Mouse (Mus musculus) intestine, postnatal 0 days (tissue): ENCODE results near the gene Lasp1. TPM values are rescaled to one million over a fixed set of nuclear protein-coding genes. Genes with fewer than 3 reads are reported as not detected.
A peak's percentile ranks its signal among the peaks of the same experiment; 100 is the strongest.

ENCODE experiments used
- ATAC-seq: fragments of 200-750 bp; cut with Nextera tagmentation; 2 replicates; pipeline ENCODE4 v1.8.0; 2017; ENCODE audit warnings: mild to moderate bottlenecking, moderate TSS enrichment, moderate library complexity
- H3K27ac ChIP-seq: fragments of 300-500 bp; sonication (generic); 2 replicates; pipeline ENCODE4 v1.5.1; 2014; ENCODE audit warnings: mild to moderate bottlenecking, low read depth, low read length, moderate library complexity
- H3K27me3 ChIP-seq: fragments of 300-500 bp; sonication (generic); replicated peaks from 2 replicates; pipeline ENCODE4 v1.6.1; 2014; ENCODE audit warnings: low read length, mixed read lengths; ENCODE audit not compliant: control insufficient read depth, insufficient read depth
- H3K36me3 ChIP-seq: fragments of 300-500 bp; sonication (generic); 2 replicates; pipeline ENCODE4 v1.6.1; 2014; ENCODE audit warnings: mild to moderate bottlenecking, moderate library complexity; ENCODE audit not compliant: control insufficient read depth, insufficient read depth
- H3K4me1 ChIP-seq: fragments of 300-500 bp; sonication (generic); replicated peaks from 2 replicates; pipeline ENCODE4 v1.6.1; 2014; ENCODE audit warnings: antibody characterized with exemption, low read length, mixed read lengths; ENCODE audit not compliant: control insufficient read depth, insufficient read depth
- H3K4me2 ChIP-seq: fragments of 300-500 bp; sonication (generic); replicated peaks from 2 replicates; pipeline ENCODE4 v1.6.1; 2014; ENCODE audit warnings: low read depth, mild to moderate bottlenecking, moderate library complexity
- H3K4me3 ChIP-seq: fragments of 300-500 bp; sonication (generic); 2 replicates; pipeline ENCODE4 v1.5.1; 2014; ENCODE audit warnings: low read depth, low read length
- H3K9ac ChIP-seq: fragments of 300-500 bp; sonication (generic); 2 replicates; pipeline ENCODE4 v1.6.1; 2014; ENCODE audit warnings: mild to moderate bottlenecking, low read depth, low read length
- H3K9me3 ChIP-seq: fragments of 300-500 bp; sonication (generic); 2 replicates; pipeline ENCODE4 v1.6.1; 2016; ENCODE audit warnings: mixed run types; ENCODE audit not compliant: control insufficient read depth
- CTCF ChIP-seq: sonication (generic); IDR thresholded peaks from 2 replicates; pipeline ENCODE4 v1.5.1; 2016; ENCODE audit warnings: low read depth, mild to moderate bottlenecking, control low read depth, antibody characterized with exemption, moderate library complexity
- WGBS: fragments of 180-500 bp; shearing (Covaris S2); extraction: QIAGEN DNeasy Blood & Tissue Kit; methylation state at CpG from one replicate; pipeline ENCODE4 v1.1.7; 2014; 5-methylcytosine and 5-hydroxymethylcytosine counted together
- polyA plus RNA-seq: library from polyadenylated mRNA; unstranded; fragments of >200 nt; fragmentation: Nextera tagmentation; extraction: Ambion mirVana; gene quantifications from 2 replicates; pipeline ENCODE4 v1.2.1, GENCODE M21; 2015

The Lasp1 gene
- polyA plus RNA-seq, 1 experiment from 2014 or later = 98.2 TPM

- H3K27ac ChIP-seq = no peak overlapping the region; the same call in 1 of the 2 replicates
- TF ChIP-seq CTCF = no peak
- no peak overlapping the region for H3K4me2 ChIP-seq
- H3K27me3 ChIP-seq = no peaks in the 10 kb centered on the region
- H3K4me3 ChIP-seq = no peak overlapping the region
- ATAC-seq = no peak
- WGBS = 74% methylated on average over 1 of the region's 1 CpGs
- no peaks in the 10 kb centered on the region for H3K9me3 ChIP-seq
- no peak overlapping the region for H3K9ac ChIP-seq
- H3K4me1 ChIP-seq = peaks cover 2% of the 10 kb centered on the region; the same call in 1 of the 2 replicates
- H3K36me3 ChIP-seq = peaks cover 43% of the 10 kb centered on the region
Measured at GRCm38 (mm10) chr11:97778918-97779317, 19.9 kb upstream of the Lasp1 start.

- ATAC-seq = no peak
- Histone ChIP-seq H3K4me3 (peak overlapping the region; percentile 88), H3K9ac (peak overlapping the region; percentile 70; the same call in 1 of the 2 replicates), H3K4me2 (peak overlapping the region; percentile 61), H3K9me3 (no peaks in the 10 kb centered on the region), H3K27ac (0 out of 2 replicates have a peak overlapping the region, but pooled peaks have one; percentile 15), H3K36me3 (peaks cover 43% of the 10 kb centered on the region), H3K4me1 (peaks cover 2% of the 10 kb centered on the region; the same call in 1 of the 2 replicates), H3K27me3 (no peaks in the 10 kb centered on the region)
- WGBS = 34% methylated on average over 2 of the region's 2 CpGs
- TF ChIP-seq CTCF = no peak
Measured at GRCm38 (mm10) chr11:97779968-97780701, 18.7 kb upstream of the Lasp1 start.

DNA sequence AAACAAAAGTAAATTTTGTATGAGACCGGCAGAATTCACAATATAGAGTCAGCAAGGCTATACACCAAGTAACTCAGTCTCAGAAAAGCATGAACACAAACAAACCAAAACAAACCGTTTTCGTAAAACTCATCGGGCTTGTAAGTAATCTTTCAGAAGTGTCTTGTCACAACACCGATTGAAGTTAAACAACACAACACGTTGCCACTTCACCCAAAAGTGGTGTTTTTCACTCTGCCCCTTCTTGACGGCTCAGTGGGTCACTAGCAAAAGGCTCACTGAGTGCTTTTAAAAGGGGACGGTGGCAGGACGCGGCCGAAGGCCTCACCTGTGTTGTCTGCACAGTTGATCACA is 17.3 kb upstream of the Lasp1 start:
- Histone ChIP-seq H3K9me3 (no peaks in the 10 kb centered on the region), H3K4me2 (peak overlapping the region; percentile 61), H3K4me3 (peak overlapping the region; percentile 88), H3K27me3 (no peaks in the 10 kb centered on the region), H3K27ac (peak overlapping the region; percentile 90), H3K9ac (peak overlapping the region; percentile 70), H3K36me3 (peaks cover 40% of the 10 kb centered on the region), H3K4me1 (peaks cover 2% of the 10 kb centered on the region; the same call in 1 of the 2 replicates)
- ATAC-seq = no peak
- under 1% methylated on average over 11 of the region's 11 CpGs for WGBS
- TF ChIP-seq CTCF = no peak

DNA sequence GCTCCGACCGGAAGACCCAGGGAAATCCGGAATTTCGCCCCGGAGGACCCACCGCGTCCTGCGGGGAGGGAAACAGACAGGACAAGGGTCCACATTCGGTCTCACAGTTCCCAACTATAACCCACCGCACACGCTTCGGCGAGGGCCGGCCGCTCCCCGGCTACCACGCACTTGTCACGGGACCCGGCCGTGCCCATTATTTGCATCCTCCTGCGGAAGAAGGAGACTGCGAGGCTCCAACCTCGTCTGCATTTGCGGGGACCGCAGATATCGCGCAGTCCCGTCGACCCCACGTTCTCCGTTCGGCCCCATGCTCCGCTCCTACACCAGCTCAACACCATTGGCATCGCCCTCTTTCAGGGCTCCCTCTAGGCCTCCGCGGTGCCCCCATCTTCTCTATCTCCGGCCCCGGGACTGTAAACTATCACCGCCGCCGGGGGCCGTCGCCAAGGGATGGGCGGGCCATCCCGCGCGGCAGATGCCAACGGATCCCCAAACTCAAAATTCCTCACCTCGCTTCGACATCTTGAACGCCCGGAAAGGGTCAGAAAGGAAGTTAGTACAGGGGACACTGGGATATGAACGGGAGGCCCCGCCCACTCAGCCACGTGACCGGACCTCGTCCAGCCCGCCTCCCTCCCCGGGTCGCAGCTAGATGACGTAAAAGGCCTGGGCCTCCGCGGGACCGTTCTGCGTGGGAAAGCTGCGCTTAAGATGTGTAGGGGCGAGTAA is 16.8 kb upstream of the Lasp1 start, which contains the start of gene Rpl23:
Rpl23 (minus strand) TSS at position 606 of the 732 bp plus-strand sequence.
- no peaks in the 10 kb centered on the region for H3K9me3 ChIP-seq
- H3K4me1 ChIP-seq = peaks cover 2% of the 10 kb centered on the region; the same call in 1 of the 2 replicates
- ATAC-seq = peak; percentile 91
- H3K4me2 ChIP-seq = peak within 1 kb of the TSS; percentile 61
- H3K36me3 ChIP-seq = peaks cover 35% of the 10 kb centered on the region
- no peaks in the 10 kb centered on the region for H3K27me3 ChIP-seq
- no peak for TF ChIP-seq CTCF
- H3K27ac ChIP-seq = peak within 1 kb of the TSS; percentile 90
- under 1% methylated on average over 67 of the region's 67 CpGs for WGBS
- H3K9ac ChIP-seq = peak within 1 kb of the TSS; percentile 70
- peak within 1 kb of the TSS; percentile 88 for H3K4me3 ChIP-seq

GRCm38 (mm10) chr11:97782564-97782895 is 16.3 kb upstream of the Lasp1 start:
- Histone ChIP-seq H3K9ac (peak overlapping the region; percentile 55), H3K4me2 (peak overlapping the region; percentile 61), H3K4me3 (peak overlapping the region; percentile 88), H3K36me3 (peaks cover 30% of the 10 kb centered on the region), H3K9me3 (no peaks in the 10 kb centered on the region), H3K4me1 (peaks cover 2% of the 10 kb centered on the region; the same call in 1 of the 2 replicates), H3K27me3 (no peaks in the 10 kb centered on the region), H3K27ac (peak overlapping the region; percentile 58)
- 0% methylated on average over 10 of the region's 10 CpGs for WGBS
- TF ChIP-seq CTCF = no peak
- no peak; the same call in 1 of the 2 replicates for ATAC-seq

DNA sequence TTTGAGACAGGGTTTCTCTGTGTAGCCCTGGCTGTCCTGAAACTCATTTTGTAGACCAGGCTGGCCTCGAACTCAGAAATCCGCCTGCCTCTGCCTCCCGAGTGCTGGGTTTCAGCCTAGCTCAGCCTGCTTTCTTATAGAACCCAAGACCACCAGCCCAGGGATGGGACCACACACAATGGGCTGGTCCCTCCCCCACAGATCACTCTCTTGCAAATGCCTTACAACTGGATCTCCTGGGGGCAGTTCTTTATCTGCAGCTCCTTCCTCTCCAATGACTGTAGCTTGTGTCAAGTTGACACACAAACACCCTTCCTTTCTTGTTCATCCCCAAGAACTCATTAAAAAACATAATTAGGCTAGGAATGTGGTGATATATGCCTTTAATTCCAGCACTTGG is 10.8 kb upstream of the Lasp1 start:
- Histone ChIP-seq H3K4me1 (no peaks in the 10 kb centered on the region; the same call in 1 of the 2 replicates), H3K9ac (no peak overlapping the region), H3K4me3 (no peak overlapping the region), H3K4me2 (no peak overlapping the region), H3K9me3 (no peaks in the 10 kb centered on the region), H3K27ac (no peak overlapping the region), H3K27me3 (no peaks in the 10 kb centered on the region), H3K36me3 (no peaks in the 10 kb centered on the region)
- TF ChIP-seq CTCF = no peak
- 96% methylated on average over 3 of the region's 3 CpGs for WGBS
- no peak for ATAC-seq
